In genomic region chr10:87020711-87021110, GRCm38 (mm10) we compare ENCODE assay signal across 9 mouse cellular contexts. TPM values are rescaled to one million over a fixed set of nuclear protein-coding genes. Genes with fewer than 3 reads are reported as not detected.
DNase-seq lines count a peak whose midpoint lies in the region; ATAC-seq lines count a peak whose summit lies in the region.
"Had no signal": no experiment of that assay in that cellular context is flagged by ENCODE, and none has a peak within 500 bp of the region (broad histone marks: within the 10 kb centered on the region; RNA-seq: fewer than 3 reads in every experiment).

No protein-coding gene starts in this region.

- ATAC-seq in forebrain, embryonic 11.5 days (replicated peaks; ENCODE audit: low FRiP score), result no peak
- ATAC-seq in forebrain, embryonic 12.5 days (ENCODE audit: low FRiP score), result no peak
- ATAC-seq in hindbrain, embryonic 13.5 days (ENCODE audit: low FRiP score), result peak; percentile 41; the same call in 1 of the 2 replicates

- 69% methylated on average over 16 of the region's 16 CpGs for WGBS in forebrain, embryonic 11.5 days
- 61% methylated on average over 14 of the region's 16 CpGs for WGBS in forebrain, embryonic 12.5 days
- WGBS in hindbrain, embryonic 13.5 days, result 65% methylated on average over 13 of the region's 16 CpGs
- WGBS in limb, embryonic 10.5 days, result 74% methylated on average over 15 of the region's 16 CpGs

- H3K4me2 ChIP-seq in forebrain, embryonic 11.5 days (ENCODE audit: low read depth, low read length, severe bottlenecking), result no peak overlapping the region
- H3K4me2 ChIP-seq in forebrain, embryonic 12.5 days, result no peak overlapping the region
- no peak overlapping the region for H3K4me2 ChIP-seq in hindbrain, embryonic 13.5 days

- DNase-seq in forebrain, embryonic 11.5 days (ENCODE audit: low spot score), result peak; percentile 67
- DNase-seq in ovary, postnatal 36 days (ENCODE audit: low spot score), result peak; percentile 17
- no peak for DNase-seq in ovary, adult 18-20 months (ENCODE audit: low spot score)
- DNase-seq in cerebellum, adult 9-11 months, result peak; percentile 13
- DNase-seq in limb, embryonic 10.5 days (ENCODE audit: low spot score), result peak; percentile 38
- DNase-seq in right cerebral cortex, postnatal 4 days, result peak; percentile 78

- no peaks in the 10 kb centered on the region for H3K36me3 ChIP-seq in forebrain, embryonic 11.5 days (ENCODE audit: control insufficient read depth, insufficient read depth, low read length)
- no peaks in the 10 kb centered on the region for H3K36me3 ChIP-seq in forebrain, embryonic 12.5 days (replicated peaks)
- no peaks in the 10 kb centered on the region for H3K36me3 ChIP-seq in hindbrain, embryonic 13.5 days
- no peaks in the 10 kb centered on the region for H3K36me3 ChIP-seq in limb, embryonic 10.5 days

- H3K4me3 ChIP-seq in forebrain, embryonic 11.5 days (ENCODE audit: low read depth, low read length), result no peak overlapping the region
- no peak overlapping the region for H3K4me3 ChIP-seq in forebrain, embryonic 12.5 days (replicated peaks)
- no peak overlapping the region for H3K4me3 ChIP-seq in hindbrain, embryonic 13.5 days
- no peak overlapping the region for H3K4me3 ChIP-seq in limb, embryonic 10.5 days

- peaks cover 7% of the 10 kb centered on the region; the same call in 1 of the 2 replicates for H3K4me1 ChIP-seq in forebrain, embryonic 11.5 days (replicated peaks; ENCODE audit: control insufficient read depth, insufficient read depth, low read length)
- peaks cover 20% of the 10 kb centered on the region for H3K4me1 ChIP-seq in forebrain, embryonic 12.5 days
- no peaks in the 10 kb centered on the region; the same call in none of the 2 replicates for H3K4me1 ChIP-seq in hindbrain, embryonic 13.5 days (replicated peaks)
- no peaks in the 10 kb centered on the region for H3K4me1 ChIP-seq in limb, embryonic 10.5 days

- H3K9ac ChIP-seq in forebrain, embryonic 11.5 days (ENCODE audit: low read length), result no peak overlapping the region
- H3K9ac ChIP-seq in forebrain, embryonic 12.5 days, result no peak overlapping the region
- no peak overlapping the region for H3K9ac ChIP-seq in hindbrain, embryonic 13.5 days

- H3K9me3 ChIP-seq in forebrain, embryonic 11.5 days (ENCODE audit: control insufficient read depth, low read length), result no peaks in the 10 kb centered on the region
- no peaks in the 10 kb centered on the region for H3K9me3 ChIP-seq in forebrain, embryonic 12.5 days
- no peaks in the 10 kb centered on the region for H3K9me3 ChIP-seq in hindbrain, embryonic 13.5 days
- no peaks in the 10 kb centered on the region for H3K9me3 ChIP-seq in limb, embryonic 10.5 days (replicated peaks)

- H3K27me3 ChIP-seq in forebrain, embryonic 11.5 days (ENCODE audit: control insufficient read depth, insufficient read depth, low read length), result no peaks in the 10 kb centered on the region
- peaks cover 11% of the 10 kb centered on the region; the same call in 1 of the 2 replicates for H3K27me3 ChIP-seq in forebrain, embryonic 12.5 days
- 0 out of 2 replicates have a peak, but pooled peaks cover 2% of the 10 kb centered on the region for H3K27me3 ChIP-seq in hindbrain, embryonic 13.5 days
- no peaks in the 10 kb centered on the region for H3K27me3 ChIP-seq in limb, embryonic 10.5 days (ENCODE audit: low read depth, poor library complexity, severe bottlenecking)

- no peak overlapping the region for H3K27ac ChIP-seq in forebrain, embryonic 11.5 days (ENCODE audit: low read depth, low read length)
- no peak overlapping the region for H3K27ac ChIP-seq in forebrain, embryonic 12.5 days
- H3K27ac ChIP-seq in hindbrain, embryonic 13.5 days, result no peak overlapping the region
- H3K27ac ChIP-seq in limb, embryonic 10.5 days, result no peak overlapping the region

RNA-seq across cellular contexts. Expression of gene Stab2, which starts 12.9 kb away (rescaled TPM):
- polyA plus RNA-seq in forebrain, embryonic 11.5 days (2014; fragmentation: Nextera tagmentation; extraction: Ambion mirVana), result 0.27 TPM in 1 of 2 replicates, not detected in the other
- polyA plus RNA-seq in forebrain, embryonic 12.5 days (2016; fragmentation: Nextera tagmentation; extraction: Ambion mirVana), result 0.10 TPM in 1 of 2 replicates, not detected in the other
- 0.06 and 0.31 TPM in 2 replicates for polyA plus RNA-seq in hindbrain, embryonic 13.5 days (2015; fragmentation: Nextera tagmentation; extraction: Ambion mirVana)
- polyA plus RNA-seq in limb, embryonic 10.5 days (2016; fragmentation: Nextera tagmentation; extraction: Ambion mirVana), result 0.31 and 0.56 TPM in 2 replicates

RNA-seq across cellular contexts. Expression of gene 1700113H08Rik, which starts 37.1 kb away (rescaled TPM):
- not detected in 2 replicates for polyA plus RNA-seq in forebrain, embryonic 11.5 days (2014; fragmentation: Nextera tagmentation; extraction: Ambion mirVana)
- 0.27 TPM in 1 of 2 replicates, not detected in the other for polyA plus RNA-seq in forebrain, embryonic 12.5 days (2016; fragmentation: Nextera tagmentation; extraction: Ambion mirVana)
- polyA plus RNA-seq in hindbrain, embryonic 13.5 days (2015; fragmentation: Nextera tagmentation; extraction: Ambion mirVana), result 0.36 and 0.40 TPM in 2 replicates
- not detected in 2 replicates for polyA plus RNA-seq in limb, embryonic 10.5 days (2016; fragmentation: Nextera tagmentation; extraction: Ambion mirVana)
- polyA plus RNA-seq: liver, embryonic 16.5 days had no signal
